Mouse (Mus musculus) midbrain, embryonic 16.5 days (tissue): Measurements from ENCODE around the gene Cpb2. TPM values are rescaled to one million over a fixed set of nuclear protein-coding genes. Genes with fewer than 3 reads are reported as not detected.

Experiments
- ATAC-seq: fragments of 200-750 bp; cut with Nextera tagmentation; 2 replicates; pipeline ENCODE4 v1.8.0; 2017; ENCODE audit warnings: moderate TSS enrichment
- H3K27ac ChIP-seq: fragments of 300-500 bp; sonication (generic); 2 replicates; pipeline ENCODE4 v1.5.1; 2014; ENCODE audit warnings: mild to moderate bottlenecking, low read length, mixed read lengths
- H3K27me3 ChIP-seq: fragments of 300-500 bp; sonication (generic); 2 replicates; pipeline ENCODE4 v1.6.1; 2014; ENCODE audit warnings: low read depth, low read length, mixed read lengths; ENCODE audit not compliant: control insufficient read depth, insufficient read depth
- H3K36me3 ChIP-seq: fragments of 300-500 bp; sonication (generic); 2 replicates; pipeline ENCODE4 v1.6.1; 2014; ENCODE audit warnings: mild to moderate bottlenecking, low read length, moderate library complexity, mixed read lengths; ENCODE audit not compliant: control insufficient read depth, insufficient read depth
- H3K4me1 ChIP-seq: fragments of 300-500 bp; sonication (generic); 2 replicates; pipeline ENCODE4 v1.6.1; 2014; ENCODE audit warnings: mild to moderate bottlenecking, low read length, mixed read lengths; ENCODE audit not compliant: control insufficient read depth, insufficient read depth
- H3K4me2 ChIP-seq: fragments of 300-500 bp; sonication (generic); 2 replicates; pipeline ENCODE4 v1.6.1; 2014; ENCODE audit warnings: mild to moderate bottlenecking, low read length, mixed read lengths
- H3K4me3 ChIP-seq: fragments of 300-500 bp; sonication (generic); 2 replicates; pipeline ENCODE4 v1.5.1; 2014; ENCODE audit warnings: low read depth, mild to moderate bottlenecking, low read length, moderate library complexity, mixed read lengths
- H3K9ac ChIP-seq: fragments of 300-500 bp; sonication (generic); 2 replicates; pipeline ENCODE4 v1.6.1; 2014; ENCODE audit warnings: low read depth, low read length, mixed read lengths
- H3K9me3 ChIP-seq: fragments of 300-500 bp; sonication (generic); replicated peaks from 2 replicates; pipeline ENCODE4 v1.6.1; 2014; ENCODE audit warnings: mild to moderate bottlenecking, low read length, mixed read lengths; ENCODE audit not compliant: control insufficient read depth, poor library complexity, severe bottlenecking
- WGBS: fragments of 180-500 bp; shearing (Covaris S2); extraction: QIAGEN DNeasy Blood & Tissue Kit; methylation state at CpG from one replicate; pipeline ENCODE4 v1.1.7; 2014; 5-methylcytosine and 5-hydroxymethylcytosine counted together
- polyA plus RNA-seq: library from polyadenylated mRNA; unstranded; fragments of >200 nt; fragmentation: Nextera tagmentation; extraction: Ambion mirVana; gene quantifications from 2 replicates; pipeline ENCODE4 v1.2.1, GENCODE M21; 2015

Cpb2 gene
- polyA plus RNA-seq, 1 experiment from 2014 or later = not detected

DNA sequence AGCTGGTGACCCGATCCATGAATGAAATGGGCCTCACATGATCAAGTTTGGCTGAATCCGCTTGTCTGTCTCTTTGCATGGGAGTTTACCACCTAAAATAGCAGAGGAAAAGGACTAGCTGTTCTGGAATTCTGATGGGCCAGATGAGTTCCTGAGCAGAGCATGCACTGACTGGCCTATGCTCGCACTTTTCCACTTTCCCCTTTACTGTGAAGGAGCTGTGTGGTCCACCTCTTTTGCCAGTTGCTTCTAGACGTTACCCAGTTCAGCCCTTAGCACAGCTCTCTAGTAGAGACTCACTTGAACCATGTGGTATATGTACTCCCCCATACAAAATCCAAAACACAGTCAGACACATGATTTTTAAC, 5.5 kb upstream of the Cpb2 start:
- Histone ChIP-seq H3K9ac (no peak overlapping the region), H3K9me3 (no peaks in the 10 kb centered on the region), H3K4me2 (no peak overlapping the region), H3K36me3 (no peaks in the 10 kb centered on the region), H3K27me3 (no peaks in the 10 kb centered on the region; the same call in 1 of the 2 replicates), H3K4me1 (peaks cover 13% of the 10 kb centered on the region; the same call in 1 of the 2 replicates), H3K27ac (peak overlapping the region; percentile 59), H3K4me3 (no peak overlapping the region)
- WGBS = 52% methylated on average over 4 of the region's 4 CpGs
- ATAC-seq = no peak

- H3K27ac ChIP-seq = no peak overlapping the region
Observed at GRCm38 (mm10) chr14:75237096-75237495, 5.0 kb upstream of the Cpb2 start.

DNA sequence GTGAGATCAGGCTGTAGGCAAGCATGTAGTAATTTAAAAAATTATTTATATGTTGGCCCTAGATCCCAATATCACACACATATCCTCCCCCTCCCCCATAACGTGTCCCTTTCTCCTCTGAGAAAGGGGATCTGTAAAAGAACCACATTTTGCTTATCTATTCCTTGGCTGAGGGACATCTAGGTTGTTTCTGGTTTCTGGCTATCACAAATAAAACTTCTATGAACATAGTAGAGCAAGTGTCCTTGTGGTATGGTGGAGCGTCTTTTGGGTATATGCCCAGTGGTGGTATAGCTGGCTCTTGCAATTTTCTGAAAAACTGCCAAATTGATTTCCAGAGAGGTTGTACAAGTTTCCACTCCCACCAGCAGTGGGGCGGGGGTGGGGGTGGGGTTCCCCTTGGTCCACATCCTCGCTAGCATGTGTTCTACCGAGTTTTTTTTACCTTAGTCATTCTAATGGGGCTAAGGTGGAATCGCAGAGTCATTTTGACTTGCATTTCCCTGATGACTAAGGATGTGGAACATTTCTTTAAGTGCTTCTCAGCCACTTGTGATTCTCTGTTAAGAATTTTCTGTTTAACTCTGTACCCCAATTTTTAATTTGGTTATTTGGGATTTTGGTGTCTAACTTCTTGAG, 3.9 kb upstream of the Cpb2 start:
- H3K4me2 ChIP-seq = no peak overlapping the region
- H3K27me3 ChIP-seq = no peaks in the 10 kb centered on the region; the same call in 1 of the 2 replicates
- no peak for ATAC-seq
- 90% methylated on average over 6 of the region's 6 CpGs for WGBS
- no peak overlapping the region for H3K4me3 ChIP-seq
- no peak overlapping the region for H3K27ac ChIP-seq
- H3K4me1 ChIP-seq = peaks cover 13% of the 10 kb centered on the region; the same call in 1 of the 2 replicates
- no peaks in the 10 kb centered on the region for H3K36me3 ChIP-seq
- H3K9ac ChIP-seq = no peak overlapping the region
- no peaks in the 10 kb centered on the region for H3K9me3 ChIP-seq

More at GRCm38 (mm10) chr14:75237096-75237495, 5.0 kb upstream of the Cpb2 start:
- H3K9me3 ChIP-seq = no peaks in the 10 kb centered on the region
- H3K9ac ChIP-seq = no peak overlapping the region
- no peaks in the 10 kb centered on the region; the same call in 1 of the 2 replicates for H3K27me3 ChIP-seq
- H3K4me3 ChIP-seq = no peak overlapping the region
- peaks cover 13% of the 10 kb centered on the region; the same call in 1 of the 2 replicates for H3K4me1 ChIP-seq
- no peak for ATAC-seq
- 66% methylated on average over 8 of the region's 8 CpGs for WGBS
- H3K36me3 ChIP-seq = no peaks in the 10 kb centered on the region
- H3K4me2 ChIP-seq = no peak overlapping the region

- no peaks in the 10 kb centered on the region for H3K27me3 ChIP-seq
- H3K36me3 ChIP-seq = no peaks in the 10 kb centered on the region
- H3K4me2 ChIP-seq = no peak overlapping the region
- no peak for ATAC-seq
- H3K4me3 ChIP-seq = no peak overlapping the region
- no peaks in the 10 kb centered on the region for H3K4me1 ChIP-seq
- H3K9ac ChIP-seq = no peak overlapping the region
- WGBS = 81% methylated on average over 11 of the region's 11 CpGs
- H3K9me3 ChIP-seq = no peaks in the 10 kb centered on the region
- no peak overlapping the region for H3K27ac ChIP-seq
Observed at GRCm38 (mm10) chr14:75246024-75247000, 4.2 kb downstream of the Cpb2 start.

DNA sequence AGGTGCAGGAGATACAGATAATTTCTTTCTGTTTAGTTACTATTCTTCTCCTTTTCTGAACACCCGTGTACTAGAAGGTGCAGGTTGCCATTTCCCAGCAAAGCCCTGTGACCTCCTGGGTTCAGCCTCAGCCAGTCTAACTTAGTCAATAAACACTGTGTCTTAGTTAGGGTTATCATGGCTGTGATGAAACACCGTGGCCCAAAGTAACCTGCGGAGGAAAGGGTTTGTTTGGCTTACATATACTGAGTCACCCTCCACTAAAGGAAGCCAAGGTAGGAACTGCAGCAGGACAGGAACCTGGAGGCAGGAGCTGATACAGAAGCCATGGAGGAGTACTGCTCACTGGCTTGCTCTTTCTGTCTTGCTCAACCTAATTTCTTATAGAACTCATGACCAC, 8.3 kb downstream of the Cpb2 start:
- Histone ChIP-seq H3K4me2 (no peak overlapping the region), H3K9me3 (no peaks in the 10 kb centered on the region), H3K36me3 (no peaks in the 10 kb centered on the region), H3K27me3 (no peaks in the 10 kb centered on the region), H3K4me1 (no peaks in the 10 kb centered on the region), H3K27ac (no peak overlapping the region), H3K4me3 (no peak overlapping the region), H3K9ac (no peak overlapping the region)
- no peak for ATAC-seq
- WGBS = 91% methylated on average over 3 of the region's 3 CpGs

DNA sequence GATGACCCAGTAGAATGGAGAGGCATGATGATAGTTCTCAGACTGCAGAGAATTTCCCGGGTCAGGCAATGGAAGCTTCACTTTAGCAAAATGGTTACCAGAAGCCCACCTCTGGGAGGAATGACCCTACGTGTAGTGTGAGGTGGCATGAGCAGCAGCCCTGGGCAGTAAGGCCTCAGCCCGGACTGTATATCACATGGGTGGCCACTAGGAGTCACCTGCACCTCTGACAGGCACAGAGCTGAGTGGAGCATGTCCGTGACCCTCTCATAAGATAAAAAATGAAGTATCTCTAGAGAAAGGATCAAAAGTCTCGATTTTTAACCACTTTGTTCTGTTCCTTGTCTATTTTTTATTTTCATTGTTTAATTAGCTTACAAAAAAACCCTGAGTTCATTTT, 14.4 kb downstream of the Cpb2 start:
- no peak overlapping the region for H3K27ac ChIP-seq
- no peak for ATAC-seq
- no peaks in the 10 kb centered on the region for H3K27me3 ChIP-seq
- WGBS = 46% methylated on average over 5 of the region's 5 CpGs
- H3K36me3 ChIP-seq = no peaks in the 10 kb centered on the region
- no peaks in the 10 kb centered on the region for H3K9me3 ChIP-seq
- H3K4me1 ChIP-seq = no peaks in the 10 kb centered on the region
- H3K9ac ChIP-seq = no peak overlapping the region
- no peak overlapping the region for H3K4me2 ChIP-seq
- no peak overlapping the region for H3K4me3 ChIP-seq

DNA sequence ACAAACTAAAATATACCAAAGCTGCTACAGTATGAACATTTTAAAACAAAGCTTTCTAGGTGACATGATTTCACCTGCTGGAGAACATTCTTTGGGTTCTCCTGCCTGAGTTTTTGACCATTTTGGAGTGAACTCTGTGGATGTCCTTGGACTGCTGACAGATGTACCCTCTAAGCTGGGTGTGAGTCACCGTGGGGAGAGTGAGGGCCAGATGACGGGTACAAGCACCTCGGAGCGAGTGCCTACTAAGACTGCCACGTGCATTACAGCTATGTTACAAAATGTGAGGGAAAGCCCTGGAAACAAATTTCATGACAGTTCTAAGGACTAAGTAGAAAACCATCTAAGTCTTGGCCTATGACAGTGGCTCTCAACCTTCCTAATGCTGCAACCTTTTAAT, 27.4 kb downstream of the Cpb2 start:
- WGBS = 90% methylated on average over 5 of the region's 5 CpGs
- Histone ChIP-seq H3K4me1 (no peaks in the 10 kb centered on the region), H3K9me3 (no peaks in the 10 kb centered on the region), H3K27ac (no peak overlapping the region), H3K27me3 (no peaks in the 10 kb centered on the region), H3K9ac (no peak overlapping the region), H3K36me3 (no peaks in the 10 kb centered on the region), H3K4me3 (no peak overlapping the region), H3K4me2 (no peak overlapping the region)
- ATAC-seq = no peak

DNA sequence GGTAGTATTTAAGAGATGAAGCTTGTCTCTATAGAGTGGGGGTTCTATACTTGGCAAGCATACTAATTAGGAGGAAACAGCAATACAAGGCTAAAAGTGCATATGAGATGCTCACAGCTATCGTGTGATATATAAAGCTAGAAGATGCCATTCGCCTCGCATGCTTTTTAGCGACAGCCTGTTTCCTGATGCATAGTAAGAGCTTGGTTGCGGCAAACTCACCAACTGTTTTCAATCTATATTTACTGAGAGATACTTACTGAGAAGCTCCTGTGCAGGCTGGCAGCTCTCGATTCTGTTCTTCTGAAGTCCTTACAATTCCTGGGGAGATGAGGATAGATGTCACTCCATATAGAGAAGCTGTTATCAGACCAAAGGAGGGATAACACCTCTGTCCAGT, 37.6 kb downstream of the Cpb2 start:
- no peaks in the 10 kb centered on the region for H3K9me3 ChIP-seq
- H3K4me1 ChIP-seq = peaks cover 6% of the 10 kb centered on the region
- ATAC-seq = no peak
- no peaks in the 10 kb centered on the region for H3K27me3 ChIP-seq
- H3K9ac ChIP-seq = no peak overlapping the region
- H3K36me3 ChIP-seq = no peaks in the 10 kb centered on the region
- WGBS = 89% methylated on average over 6 of the region's 6 CpGs
- H3K4me2 ChIP-seq = no peak overlapping the region
- no peak overlapping the region for H3K4me3 ChIP-seq
- H3K27ac ChIP-seq = no peak overlapping the region

GRCm38 (mm10) chr14:75280406-75280805, 38.3 kb downstream of the Cpb2 start:
- no peak overlapping the region for H3K27ac ChIP-seq
- WGBS = 63% methylated on average over 5 of the region's 5 CpGs
- no peak overlapping the region for H3K4me3 ChIP-seq
- H3K4me2 ChIP-seq = no peak overlapping the region
- no peaks in the 10 kb centered on the region for H3K27me3 ChIP-seq
- no peak overlapping the region for H3K9ac ChIP-seq
- peaks cover 12% of the 10 kb centered on the region for H3K4me1 ChIP-seq
- no peaks in the 10 kb centered on the region for H3K9me3 ChIP-seq
- H3K36me3 ChIP-seq = no peaks in the 10 kb centered on the region
- no peak for ATAC-seq
